Mouse (Mus musculus) lung, adult 18-20 months (tissue): Measurements from ENCODE around the gene Cntfr.
A peak's percentile ranks its signal among the peaks of the same experiment; 100 is the strongest.
"Not testable (repeated sequence)": the region's sequence is repeated elsewhere in the genome, so short reads cannot be mapped to it uniquely, and the experiment has no call there.

Experiments
- DNase-seq, 2 experiments: peaks; one replicate each; pipeline ENCODE4 v3.0.0; 2022; ENCODE audit warnings: mixed read lengths in 2 of 2

Cntfr gene

GRCm38 (mm10) chr4:41708192-41708745 lies 11.4 kb upstream of the Cntfr start:
- no peak for DNase-seq

DNA sequence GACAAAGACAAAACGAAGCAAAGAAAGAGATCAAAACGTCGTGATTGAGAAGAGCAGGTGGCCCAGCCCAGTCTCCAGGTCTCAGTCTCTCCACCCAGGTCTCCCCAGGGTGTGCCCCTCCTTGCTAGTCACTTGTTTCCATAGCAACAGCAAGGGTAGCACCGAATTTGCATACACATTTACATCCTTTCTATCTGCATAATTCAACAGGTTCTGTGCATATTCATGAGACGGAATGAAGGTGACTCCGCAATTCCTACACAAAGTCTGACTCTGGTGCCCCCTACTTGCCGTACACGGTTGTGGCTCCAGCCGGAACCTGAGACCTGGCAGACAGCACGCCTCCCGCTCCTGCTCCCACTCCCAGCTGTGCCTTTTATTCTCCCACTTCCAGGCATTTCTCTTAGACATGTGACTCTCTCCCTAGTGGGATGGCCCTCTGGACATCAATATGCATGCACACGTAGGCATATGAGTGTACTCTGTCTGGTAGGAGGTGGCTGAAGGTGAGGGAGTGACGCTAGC lies 10.2 kb upstream of the Cntfr start:
- peak; percentile 73 to 76 for DNase-seq

DNA sequence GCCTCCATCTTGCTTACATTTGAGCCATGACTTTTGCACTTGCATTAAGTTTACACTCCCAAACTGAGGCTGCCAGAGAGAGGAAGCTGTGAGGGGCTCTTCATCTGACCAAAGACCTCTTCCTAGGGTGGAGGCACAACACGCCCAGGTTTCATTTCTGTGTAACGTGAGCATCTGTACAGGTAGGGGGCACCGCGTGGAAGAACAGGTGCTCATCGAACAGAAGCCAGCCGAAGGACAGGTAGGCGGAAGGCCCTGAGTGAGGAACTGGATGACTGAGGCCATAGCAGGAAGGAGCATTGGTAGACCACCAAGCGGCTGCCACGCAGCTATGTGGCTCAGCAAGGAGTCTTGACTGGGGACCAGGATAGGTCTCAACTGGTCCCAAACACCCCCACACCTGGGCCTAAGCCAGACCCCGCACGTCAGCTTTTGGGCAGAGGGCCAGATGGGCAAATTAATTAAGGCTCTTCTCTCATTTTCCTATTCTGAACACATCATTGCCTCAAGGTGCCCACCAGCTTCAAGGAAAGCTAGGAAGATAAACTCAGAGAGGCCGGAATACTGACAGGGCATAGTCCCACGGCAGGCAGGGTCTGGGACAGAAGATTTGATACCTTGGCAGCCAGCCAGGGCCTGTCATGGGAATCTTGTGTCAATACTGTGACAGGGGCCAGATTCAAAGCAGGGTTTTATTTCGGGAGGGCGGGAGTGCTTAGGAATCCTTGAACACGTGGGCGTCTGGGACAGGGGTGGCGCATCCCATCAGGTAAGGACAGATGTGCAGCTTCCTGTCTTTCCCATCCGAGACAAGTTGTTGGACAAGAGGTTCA lies 9.2 kb upstream of the Cntfr start:
- no peak for DNase-seq

- DNase-seq = no peak
These were observed 7.8 kb upstream of the Cntfr start for GRCm38 (mm10) chr4:41704651-41705050.

DNA sequence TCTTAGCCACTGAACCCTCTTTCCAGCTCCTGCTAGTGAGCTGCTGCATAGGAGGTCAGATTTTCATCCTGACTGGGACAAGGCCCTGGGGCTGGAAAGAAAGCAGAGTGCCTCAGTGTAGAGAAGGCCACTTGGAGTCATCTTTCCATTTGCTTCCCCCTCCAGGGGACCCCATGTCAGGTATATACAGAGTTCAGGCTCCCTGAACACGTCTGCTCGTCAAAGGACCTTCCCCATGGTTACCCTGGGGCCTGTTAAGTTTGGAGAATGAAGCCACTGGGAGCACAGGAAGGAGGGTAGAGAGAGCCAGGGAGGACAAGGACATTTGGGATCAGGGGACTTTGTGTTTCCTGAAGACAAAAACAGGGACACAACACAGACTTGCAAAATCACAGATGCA lies 5.3 kb upstream of the Cntfr start:
- not testable (repeated sequence) for DNase-seq

- DNase-seq = not testable (repeated sequence)
These were observed 3.3 kb upstream of the Cntfr start for GRCm38 (mm10) chr4:41700224-41700623.

- DNase-seq = not testable (repeated sequence)
These were observed 2.9 kb upstream of the Cntfr start, which contains the start of gene Il11ra1 for GRCm38 (mm10) chr4:41699783-41700182. Gene Il11ra1 (plus strand): TSS chr4:41699989.

DNA sequence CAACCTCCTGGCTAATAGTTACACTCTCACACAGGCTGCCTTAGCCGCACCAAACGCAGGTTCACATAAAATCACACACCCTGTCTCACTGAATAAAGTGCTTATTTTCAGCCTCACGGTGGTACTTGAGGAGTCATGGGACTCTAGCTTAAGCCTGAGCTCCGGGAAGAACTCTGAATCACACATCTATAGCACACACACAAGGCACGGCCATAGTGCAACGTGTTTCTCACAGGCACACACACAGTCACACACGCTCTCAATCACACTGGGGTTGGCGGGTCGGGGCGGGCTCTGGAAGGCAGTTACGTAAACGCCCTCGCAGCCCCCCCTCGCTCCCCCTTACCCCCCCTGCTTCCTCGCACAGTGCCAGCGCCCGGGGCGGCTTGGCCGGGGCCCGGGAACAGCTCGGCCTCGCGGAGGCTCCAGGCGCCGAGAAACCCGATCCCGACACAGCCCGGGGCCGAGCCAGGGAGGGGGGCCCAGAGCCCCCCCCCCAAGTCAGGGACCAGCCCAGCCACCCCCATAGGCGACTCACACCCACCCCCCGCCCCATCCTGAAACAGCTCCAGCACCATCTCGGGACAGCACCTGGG lies 1.6 kb upstream of the Cntfr start:
- peak in 1 of 2 experiments; percentile 52 for DNase-seq

DNA sequence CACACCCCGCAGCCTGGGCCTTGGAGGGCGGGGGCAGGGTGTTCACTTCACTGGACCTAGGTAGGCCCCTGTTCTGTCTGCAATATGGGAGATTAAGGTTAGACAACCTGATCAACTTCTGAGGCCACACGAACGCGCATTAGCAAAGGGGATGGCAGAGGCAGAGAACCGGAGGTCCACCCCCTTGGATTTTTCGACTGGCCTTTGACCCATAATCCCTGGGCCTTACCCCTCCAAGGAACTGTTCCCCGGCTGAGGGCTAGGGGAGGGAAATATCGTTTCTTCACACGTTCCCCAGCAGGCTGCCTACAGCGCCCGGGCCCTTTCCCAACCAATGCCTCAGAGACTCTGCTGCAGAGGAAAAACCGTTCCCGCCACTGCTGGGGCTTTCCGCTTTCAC lies 437 bp downstream of the Cntfr start:
- DNase-seq = not testable (repeated sequence)

DNA sequence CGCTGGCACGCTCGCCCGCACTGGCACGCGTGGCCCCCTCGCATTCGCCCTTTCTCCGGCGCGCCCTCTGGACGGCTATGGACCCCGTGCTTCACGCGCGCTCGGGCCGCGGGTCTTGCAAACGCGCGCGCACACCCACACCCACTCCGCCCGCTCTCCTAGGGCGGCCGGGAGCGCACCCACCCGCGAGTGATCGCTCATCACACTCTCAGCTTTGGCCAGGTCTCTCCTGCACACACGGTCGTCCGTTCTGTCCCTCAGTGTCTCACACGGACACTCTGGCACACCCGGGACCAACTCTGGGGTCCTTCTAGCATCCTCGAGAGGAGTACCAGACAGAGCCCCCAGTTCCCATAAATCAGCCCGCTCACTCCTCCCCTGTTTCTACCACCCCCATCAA lies 1.1 kb downstream of the Cntfr start:
- DNase-seq = not testable (repeated sequence)

DNA sequence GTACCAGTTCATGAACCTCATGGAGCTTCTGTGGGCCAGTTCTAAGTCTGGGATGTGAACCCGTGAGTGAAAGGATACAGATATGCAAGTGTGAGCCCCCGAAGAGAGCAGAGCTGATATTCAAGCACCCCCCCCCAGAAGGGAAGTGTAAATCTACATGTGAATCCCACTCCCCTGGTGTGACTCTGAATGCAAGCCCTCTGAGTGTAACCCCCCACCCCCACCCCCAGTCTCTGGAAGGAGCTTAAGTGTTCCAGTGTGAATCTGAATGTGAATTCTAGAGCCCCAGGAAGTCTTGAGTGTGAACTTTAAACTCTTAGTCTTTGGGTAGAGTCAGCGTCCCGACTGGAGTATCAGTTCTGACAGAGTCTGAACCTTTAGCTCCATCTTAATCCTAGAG lies 3.4 kb downstream of the Cntfr start:
- DNase-seq = not testable (repeated sequence)

- not testable (repeated sequence) for DNase-seq
These were observed 6.9 kb downstream of the Cntfr start for GRCm38 (mm10) chr4:41690014-41690413.

GRCm38 (mm10) chr4:41688562-41688961 lies 8.3 kb downstream of the Cntfr start:
- DNase-seq = not testable (repeated sequence)

DNA sequence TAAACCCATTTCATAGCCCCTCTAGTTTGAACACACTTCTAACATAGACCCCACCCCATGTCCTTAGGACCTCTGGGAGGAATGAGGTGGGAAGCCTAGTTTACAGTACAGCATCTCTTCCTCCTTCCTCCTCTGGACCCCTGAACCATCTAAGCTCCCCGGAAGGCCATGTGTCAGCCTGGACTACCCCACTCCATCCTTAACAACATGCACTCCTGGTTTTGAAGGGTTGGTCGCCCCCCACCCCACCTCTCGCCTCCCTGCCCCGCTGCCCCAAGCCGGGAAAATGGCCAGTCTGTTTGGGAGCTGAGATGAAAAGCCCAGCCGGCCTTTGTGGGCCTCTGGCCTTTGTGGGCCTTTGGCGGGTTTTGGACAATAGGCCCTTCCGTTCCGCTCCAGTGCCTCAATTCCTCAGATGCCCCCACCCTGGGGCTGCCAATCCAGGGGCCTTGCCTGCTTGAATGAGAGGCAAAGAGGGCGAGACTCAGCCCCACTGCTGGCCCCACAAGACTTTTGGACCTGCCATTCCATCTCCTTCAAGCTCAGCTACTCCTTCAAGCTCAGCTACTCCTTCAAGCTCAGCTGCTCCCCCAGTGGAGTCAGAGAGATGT lies 10.9 kb downstream of the Cntfr start:
- DNase-seq = not testable (repeated sequence)

- not testable (repeated sequence) for DNase-seq
These were observed 11.9 kb downstream of the Cntfr start for GRCm38 (mm10) chr4:41684931-41685453.

GRCm38 (mm10) chr4:41684131-41684930 lies 12.6 kb downstream of the Cntfr start:
- not testable (repeated sequence) for DNase-seq

- not testable (repeated sequence) for DNase-seq
These were observed 13.6 kb downstream of the Cntfr start for GRCm38 (mm10) chr4:41683303-41683702.

DNA sequence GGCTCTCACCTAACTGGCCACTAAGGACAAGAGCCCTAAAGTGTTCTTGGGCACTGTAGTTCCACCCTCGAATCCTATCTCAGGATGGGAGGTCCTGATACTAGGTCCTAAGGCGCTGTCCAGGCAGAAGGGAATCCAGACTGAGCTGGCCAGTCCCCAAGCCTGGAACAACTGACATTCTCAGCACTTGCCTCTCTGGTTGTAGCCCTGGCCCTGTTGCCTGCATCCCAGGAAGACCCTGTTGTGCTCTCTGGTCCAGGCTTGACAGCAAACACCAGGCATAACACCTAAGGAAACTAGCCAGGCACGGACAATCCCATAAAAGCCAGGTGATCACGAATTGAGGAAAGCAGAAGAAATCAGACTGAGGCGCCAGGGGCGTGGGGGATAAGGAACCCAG lies 14.1 kb downstream of the Cntfr start:
- DNase-seq = no peak

- DNase-seq = no peak
These were observed 14.9 kb downstream of the Cntfr start for GRCm38 (mm10) chr4:41681947-41682346.

GRCm38 (mm10) chr4:41681176-41681575 lies 15.7 kb downstream of the Cntfr start:
- DNase-seq = no peak

GRCm38 (mm10) chr4:41679291-41679690 lies 17.6 kb downstream of the Cntfr start:
- DNase-seq = no peak

DNA sequence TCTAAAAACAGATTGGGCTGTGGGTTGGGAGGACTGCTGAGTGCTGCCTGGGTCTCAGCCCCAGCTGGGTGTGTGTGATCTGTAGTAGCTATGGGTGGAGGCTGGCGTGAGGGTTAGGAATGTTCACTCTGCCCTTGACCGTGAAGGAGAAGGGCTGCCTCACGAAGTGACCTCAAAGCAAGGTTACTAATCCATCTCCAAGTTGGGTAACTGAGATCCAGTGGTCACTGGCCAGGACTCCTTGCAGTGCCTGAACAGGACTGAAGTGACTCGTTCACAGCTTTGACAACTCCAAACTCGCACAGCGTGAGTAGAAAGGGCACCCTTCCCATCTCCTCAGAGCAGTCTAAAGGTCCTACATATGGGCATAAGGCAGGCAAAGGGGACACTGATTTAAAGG lies 18.0 kb downstream of the Cntfr start:
- DNase-seq = no peak
